Mouse (Mus musculus): ENCODE results near the gene Kcnmb4.

The Kcnmb4 gene

GRCm38 (mm10) chr10:116402742-116403425, 70.8 kb downstream of the Kcnmb4 start:
- no peak for DNase-seq (ENCODE audit: low spot score in 2 of 2)

- DNase-seq (ENCODE audit: low spot score in 2 of 2): no peak
These were observed 75.7 kb downstream of the Kcnmb4 start for GRCm38 (mm10) chr10:116397973-116398372.

DNA sequence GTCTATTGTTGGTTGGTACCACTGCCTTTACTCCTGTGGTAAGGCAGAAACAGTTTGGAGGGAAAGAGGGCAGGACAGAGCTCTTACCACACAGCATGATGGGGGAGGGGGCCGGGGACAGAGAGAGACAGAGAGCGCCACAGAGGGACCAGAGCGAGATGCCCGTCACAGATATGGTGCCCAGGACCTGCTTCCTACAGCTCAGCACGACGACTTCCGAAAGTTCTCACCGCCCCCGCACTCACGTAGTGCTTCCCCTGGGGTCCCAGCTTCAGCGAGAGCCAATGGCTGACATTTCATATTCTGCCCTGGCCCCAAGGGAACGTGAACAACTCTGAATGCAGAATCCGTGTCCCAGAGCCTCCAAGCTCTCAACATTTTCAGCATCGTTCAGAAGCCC, 76.1 kb downstream of the Kcnmb4 start:
- DNase-seq (ENCODE audit: low spot score in 2 of 2): peak in 1 of 2 experiments; percentile 11

- DNase-seq (ENCODE audit: low spot score in 2 of 2): no peak
These were observed 76.7 kb downstream of the Kcnmb4 start for GRCm38 (mm10) chr10:116396966-116397365.

DNA sequence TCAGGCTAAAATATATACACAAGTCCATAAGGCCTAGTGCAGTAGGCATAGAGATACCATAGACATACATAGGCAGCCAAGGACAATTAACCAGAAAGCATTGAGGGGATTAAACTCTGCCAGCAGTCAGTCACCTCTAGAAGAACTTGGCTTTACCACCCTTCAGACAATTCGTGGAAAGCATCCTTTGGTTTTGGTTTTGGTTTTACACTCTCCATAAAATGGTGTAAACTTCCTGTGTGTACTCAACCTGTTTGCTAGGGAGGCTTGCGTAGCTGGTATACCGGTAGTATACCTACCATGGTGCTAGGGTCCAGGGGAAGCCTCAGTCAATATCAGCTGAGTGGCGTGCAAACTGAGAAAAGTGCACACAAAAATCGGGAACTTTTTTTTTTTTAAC, 77.4 kb downstream of the Kcnmb4 start:
- no peak for DNase-seq (ENCODE audit: low spot score in 2 of 2)

DNA sequence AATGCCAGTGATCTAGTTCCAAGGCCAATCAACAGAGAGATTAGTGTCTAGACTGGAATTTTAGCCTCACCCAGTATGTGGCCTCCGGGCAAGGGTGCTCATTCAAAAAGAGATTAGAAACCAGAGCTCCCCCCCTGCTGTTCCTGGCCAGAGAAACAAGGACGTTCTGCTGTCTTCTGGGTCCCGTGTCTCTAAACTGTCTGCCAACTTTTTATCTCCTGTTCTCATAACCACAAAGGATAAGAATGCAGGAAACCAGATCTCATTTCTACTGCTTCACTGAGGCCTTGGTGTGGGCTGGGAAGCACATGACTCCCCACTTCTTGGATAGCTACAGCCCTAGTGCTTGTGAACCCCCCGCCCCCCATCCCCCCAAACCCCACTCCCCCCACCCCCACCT, 79.1 kb downstream of the Kcnmb4 start:
- no peak for DNase-seq (ENCODE audit: low spot score in 2 of 2)

DNA sequence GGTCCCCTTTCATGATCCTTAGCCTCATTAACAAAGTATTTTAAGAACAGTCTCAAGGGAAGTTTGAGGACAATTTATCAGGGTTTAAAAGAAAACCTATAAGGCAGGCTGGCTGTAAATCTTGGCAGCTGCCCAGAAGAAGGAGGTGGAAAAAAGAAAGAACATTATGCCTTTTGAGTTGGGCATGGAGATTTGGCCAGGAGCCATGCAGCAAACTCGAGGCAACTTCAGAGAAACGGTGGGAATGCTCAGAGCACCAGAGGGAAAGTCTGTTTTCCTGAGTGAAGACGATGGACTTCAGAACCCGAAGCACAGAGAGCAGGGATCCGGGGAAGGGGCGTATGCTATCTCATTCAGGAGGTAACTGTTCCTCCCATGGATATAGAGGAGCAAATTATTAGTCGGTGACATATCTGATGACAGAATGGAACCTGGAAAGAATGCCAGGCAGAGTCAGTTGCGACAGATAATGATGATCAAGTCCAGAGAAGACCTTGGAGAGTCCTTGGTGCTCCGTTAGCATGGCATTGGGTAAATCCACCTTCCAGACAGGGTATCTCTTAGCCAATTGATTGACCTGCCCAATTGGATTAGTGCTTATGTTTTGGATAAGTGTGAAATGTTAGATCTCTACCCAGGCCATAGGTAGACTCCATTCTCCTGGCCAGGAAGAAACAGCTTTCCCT, 79.7 kb downstream of the Kcnmb4 start:
- no peak for DNase-seq (ENCODE audit: low spot score in 2 of 2)

GRCm38 (mm10) chr10:116388840-116389239, 84.8 kb downstream of the Kcnmb4 start:
- no peak for DNase-seq (ENCODE audit: low spot score in 2 of 2)

- DNase-seq (ENCODE audit: low spot score in 2 of 2): no peak
These were observed 87.2 kb downstream of the Kcnmb4 start for GRCm38 (mm10) chr10:116386391-116386885.

DNA sequence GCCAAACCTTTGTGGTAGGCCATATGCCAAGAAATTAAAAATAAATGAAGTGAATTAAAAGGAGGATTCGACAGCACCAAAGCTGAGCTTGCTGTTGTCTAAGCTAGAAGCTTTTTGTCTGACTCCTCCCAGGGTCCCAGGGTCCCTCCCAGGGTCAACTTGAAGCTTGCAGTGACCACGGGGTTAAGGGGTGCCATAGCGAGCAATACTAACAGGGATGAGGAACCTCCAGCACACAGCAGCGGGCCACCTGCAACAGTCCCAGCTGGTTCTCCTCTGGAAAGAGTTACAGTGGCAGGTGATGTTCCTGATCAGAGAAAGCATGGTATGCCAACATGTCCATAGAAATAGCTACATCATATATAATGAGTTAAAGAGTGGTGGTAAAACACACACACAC, 89.3 kb downstream of the Kcnmb4 start:
- DNase-seq (ENCODE audit: low spot score in 2 of 2): no peak

GRCm38 (mm10) chr10:116382826-116383685, 90.6 kb downstream of the Kcnmb4 start:
- DNase-seq (ENCODE audit: low spot score in 2 of 2): no peak

GRCm38 (mm10) chr10:116376853-116377252, 96.8 kb downstream of the Kcnmb4 start:
- DNase-seq (ENCODE audit: low spot score in 2 of 2): no peak

- DNase-seq (ENCODE audit: low spot score in 2 of 2): no peak
These were observed 99.6 kb downstream of the Kcnmb4 start for GRCm38 (mm10) chr10:116374111-116374510.

- no peak for DNase-seq (ENCODE audit: low spot score in 2 of 2)
These were observed 102.5 kb downstream of the Kcnmb4 start for GRCm38 (mm10) chr10:116370991-116371725.

Measured in thymus, postnatal 10 days (tissue).